Mouse (Mus musculus): ENCODE data around the gene Tln1. TPM values are rescaled to one million over a fixed set of nuclear protein-coding genes. Genes with fewer than 3 reads are reported as not detected.
"Not testable (repeated sequence)": the region's sequence is repeated elsewhere in the genome, so short reads cannot be mapped to it uniquely, and the experiment has no call there.

Gene Tln1
- total and polyA plus RNA-seq, 2 experiments = 38.6 to 42.8 TPM

- DNase-seq (ENCODE audit: extremely low read depth, low read depth, low spot score) = no peak
- WGBS = 97% methylated on average over 5 of the region's 5 CpGs
- no peaks in the 10 kb centered on the region; the same call in 1 of the 2 replicates for H3K4me1 ChIP-seq (ENCODE audit: control insufficient read depth, insufficient read depth, low read length)
- H3K36me3 ChIP-seq (ENCODE audit: control insufficient read depth, insufficient read depth, low read length) = peaks cover 77% of the 10 kb centered on the region
- no peaks in the 10 kb centered on the region for H3K27me3 ChIP-seq (ENCODE audit: control insufficient read depth, insufficient read depth, low read length)
- H3K27ac ChIP-seq (replicated peaks; ENCODE audit: insufficient read depth, low read depth, low read length) = no peak overlapping the region
- no peak overlapping the region for H3K9ac ChIP-seq (ENCODE audit: low read depth, low read length)
- TF ChIP-seq POLR2A (IDR thresholded peaks at IDR 0.05; ENCODE audit: extremely low read depth, insufficient read depth, low read length) (no peak), CTCF (IDR thresholded peaks at IDR 0.05; ENCODE audit: low read depth, low read length) (no peak)
- no peak overlapping the region for H3K4me3 ChIP-seq (ENCODE audit: insufficient read depth, low read depth, low read length)
- H3K79me2 ChIP-seq (ENCODE audit: control insufficient read depth, insufficient read depth, low read length) = peaks cover 4% of the 10 kb centered on the region; the same call in 1 of the 2 replicates
Observed at GRCm38 (mm10) chr4:43552437-43552836, 10.1 kb downstream of the Tln1 start.

- H3K9ac ChIP-seq (ENCODE audit: low read depth, low read length); H3K79me2 ChIP-seq (ENCODE audit: control insufficient read depth, insufficient read depth, low read length); H3K4me1 ChIP-seq (ENCODE audit: control insufficient read depth, insufficient read depth, low read length); H3K4me3 ChIP-seq (ENCODE audit: insufficient read depth, low read depth, low read length); DNase-seq (ENCODE audit: extremely low read depth, low read depth, low spot score); H3K27me3 ChIP-seq (ENCODE audit: control insufficient read depth, insufficient read depth, low read length); H3K27ac ChIP-seq (replicated peaks; ENCODE audit: insufficient read depth, low read depth, low read length): not testable (repeated sequence)
- WGBS = 86% methylated on average over 6 of the region's 6 CpGs
- peaks cover 82% of the 10 kb centered on the region for H3K36me3 ChIP-seq (ENCODE audit: control insufficient read depth, insufficient read depth, low read length)
Observed at GRCm38 (mm10) chr4:43551854-43552253, 10.6 kb downstream of the Tln1 start.

- H3K36me3 ChIP-seq (ENCODE audit: control insufficient read depth, insufficient read depth, low read length) = peaks cover 70% of the 10 kb centered on the region
- H3K4me1 ChIP-seq (ENCODE audit: control insufficient read depth, insufficient read depth, low read length) = no peaks in the 10 kb centered on the region
- 94% methylated on average over 12 of the region's 12 CpGs for WGBS
- no peak overlapping the region for H3K27ac ChIP-seq (replicated peaks; ENCODE audit: insufficient read depth, low read depth, low read length)
- no peak overlapping the region for H3K4me3 ChIP-seq (ENCODE audit: insufficient read depth, low read depth, low read length)
- no peak for DNase-seq (ENCODE audit: extremely low read depth, low read depth, low spot score)
- H3K79me2 ChIP-seq (ENCODE audit: control insufficient read depth, insufficient read depth, low read length) = no peaks in the 10 kb centered on the region; the same call in 1 of the 2 replicates
- H3K9ac ChIP-seq (ENCODE audit: low read depth, low read length) = no peak overlapping the region
- TF ChIP-seq POLR2A (IDR thresholded peaks at IDR 0.05; ENCODE audit: extremely low read depth, insufficient read depth, low read length) (no peak), CTCF (IDR thresholded peaks at IDR 0.05; ENCODE audit: low read depth, low read length) (no peak)
- no peaks in the 10 kb centered on the region for H3K27me3 ChIP-seq (ENCODE audit: control insufficient read depth, insufficient read depth, low read length)
Observed at GRCm38 (mm10) chr4:43549055-43549454, 13.4 kb downstream of the Tln1 start.

- no peak overlapping the region for H3K27ac ChIP-seq (replicated peaks; ENCODE audit: insufficient read depth, low read depth, low read length)
- H3K27me3 ChIP-seq (ENCODE audit: control insufficient read depth, insufficient read depth, low read length) = no peaks in the 10 kb centered on the region
- H3K79me2 ChIP-seq (ENCODE audit: control insufficient read depth, insufficient read depth, low read length) = no peaks in the 10 kb centered on the region; the same call in 1 of the 2 replicates
- TF ChIP-seq CTCF (IDR thresholded peaks at IDR 0.05; ENCODE audit: low read depth, low read length) (no peak), POLR2A (IDR thresholded peaks at IDR 0.05; ENCODE audit: extremely low read depth, insufficient read depth, low read length) (no peak)
- H3K4me3 ChIP-seq (ENCODE audit: insufficient read depth, low read depth, low read length) = no peak overlapping the region
- no peak overlapping the region for H3K9ac ChIP-seq (ENCODE audit: low read depth, low read length)
- no peaks in the 10 kb centered on the region for H3K4me1 ChIP-seq (ENCODE audit: control insufficient read depth, insufficient read depth, low read length)
- WGBS = 87% methylated on average over 8 of the region's 8 CpGs
- no peak for DNase-seq (ENCODE audit: extremely low read depth, low read depth, low spot score)
- peaks cover 65% of the 10 kb centered on the region for H3K36me3 ChIP-seq (ENCODE audit: control insufficient read depth, insufficient read depth, low read length)
Observed at GRCm38 (mm10) chr4:43547160-43547559, 15.3 kb downstream of the Tln1 start.

- Histone ChIP-seq H3K9ac (ENCODE audit: low read depth, low read length) (no peak overlapping the region), H3K27me3 (ENCODE audit: control insufficient read depth, insufficient read depth, low read length) (no peaks in the 10 kb centered on the region), H3K36me3 (ENCODE audit: control insufficient read depth, insufficient read depth, low read length) (peaks cover 63% of the 10 kb centered on the region), H3K4me3 (ENCODE audit: insufficient read depth, low read depth, low read length) (no peak overlapping the region), H3K27ac (replicated peaks; ENCODE audit: insufficient read depth, low read depth, low read length) (no peak overlapping the region), H3K79me2 (ENCODE audit: control insufficient read depth, insufficient read depth, low read length) (no peaks in the 10 kb centered on the region; the same call in 1 of the 2 replicates), H3K4me1 (ENCODE audit: control insufficient read depth, insufficient read depth, low read length) (no peaks in the 10 kb centered on the region)
- DNase-seq (ENCODE audit: extremely low read depth, low read depth, low spot score) = no peak
- TF ChIP-seq CTCF (IDR thresholded peaks at IDR 0.05; ENCODE audit: low read depth, low read length) (no peak), POLR2A (IDR thresholded peaks at IDR 0.05; ENCODE audit: extremely low read depth, insufficient read depth, low read length) (no peak)
- 86% methylated on average over 12 of the region's 12 CpGs for WGBS
Observed at GRCm38 (mm10) chr4:43546375-43547047, 16.0 kb downstream of the Tln1 start.

GRCm38 (mm10) chr4:43542044-43542443 lies 20.4 kb downstream of the Tln1 start:
- no peak for DNase-seq (ENCODE audit: extremely low read depth, low read depth, low spot score)

More at GRCm38 (mm10) chr4:43542044-43542443, 20.4 kb downstream of the Tln1 start:
- WGBS = 91% methylated on average over 3 of the region's 3 CpGs
- Histone ChIP-seq H3K36me3 (ENCODE audit: control insufficient read depth, insufficient read depth, low read length) (peaks cover 64% of the 10 kb centered on the region), H3K4me1 (ENCODE audit: control insufficient read depth, insufficient read depth, low read length) (no peaks in the 10 kb centered on the region), H3K27me3 (ENCODE audit: control insufficient read depth, insufficient read depth, low read length) (no peaks in the 10 kb centered on the region), H3K9ac (ENCODE audit: low read depth, low read length) (no peak overlapping the region), H3K27ac (replicated peaks; ENCODE audit: insufficient read depth, low read depth, low read length) (no peak overlapping the region), H3K4me3 (ENCODE audit: insufficient read depth, low read depth, low read length) (no peak overlapping the region), H3K79me2 (ENCODE audit: control insufficient read depth, insufficient read depth, low read length) (no peaks in the 10 kb centered on the region)
- TF ChIP-seq CTCF (IDR thresholded peaks at IDR 0.05; ENCODE audit: low read depth, low read length) = no peak
- no peak for TF ChIP-seq POLR2A (IDR thresholded peaks at IDR 0.05; ENCODE audit: extremely low read depth, insufficient read depth, low read length)
